Mouse (Mus musculus): ENCODE results near the gene Abr.

Gene Abr

GRCm38 (mm10) chr11:76459489-76459888 lies 162.6 kb downstream of the Abr start:
- DNase-seq (ENCODE audit: low read depth, low spot score): no peak

GRCm38 (mm10) chr11:76458730-76459129 lies 163.4 kb downstream of the Abr start:
- DNase-seq (ENCODE audit: low read depth, low spot score): no peak

DNA sequence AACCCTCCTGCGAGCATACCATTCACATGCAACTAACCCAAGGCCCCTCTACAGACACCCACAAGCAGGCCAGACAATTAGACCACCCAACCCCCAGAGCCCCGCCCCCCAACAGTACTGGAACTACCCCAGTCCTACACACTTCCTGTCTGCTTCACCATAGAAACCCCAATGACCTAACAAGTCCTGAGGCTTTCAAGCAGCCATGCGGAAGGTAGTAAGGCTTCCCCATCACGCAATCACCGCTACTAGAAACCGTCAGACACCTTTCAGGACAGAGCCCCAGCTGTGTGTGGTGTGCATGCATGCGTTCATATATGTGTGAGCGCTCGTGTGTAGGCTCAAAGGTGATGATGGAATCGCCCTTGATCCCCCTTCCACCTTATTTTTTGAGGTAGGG lies 165.2 kb downstream of the Abr start:
- no peak for DNase-seq (ENCODE audit: low read depth, low spot score)

DNA sequence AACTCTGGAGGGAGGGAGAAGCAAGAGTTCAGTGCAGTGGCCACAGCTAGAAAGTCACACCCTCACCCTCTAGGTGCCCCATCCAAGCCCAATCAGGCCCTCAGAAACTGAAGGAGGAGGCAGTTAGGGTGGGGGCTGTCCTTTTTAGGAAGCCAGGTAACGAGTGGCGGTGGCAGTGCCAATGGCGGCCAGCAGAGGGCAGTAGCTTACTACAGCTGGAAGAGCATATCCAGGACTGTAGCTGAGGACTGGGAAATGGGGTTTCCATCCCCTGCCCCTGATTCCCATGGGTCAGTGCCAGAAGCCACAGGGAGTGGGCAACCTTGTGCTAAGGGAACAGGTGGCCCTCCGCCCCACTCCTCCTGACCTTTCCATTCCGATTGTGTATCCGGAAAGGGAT lies 165.9 kb downstream of the Abr start:
- no peak for DNase-seq (ENCODE audit: low read depth, low spot score)

GRCm38 (mm10) chr11:76454492-76454891 lies 167.6 kb downstream of the Abr start:
- DNase-seq (ENCODE audit: low read depth, low spot score): no peak

GRCm38 (mm10) chr11:76450202-76450561 lies 171.9 kb downstream of the Abr start:
- DNase-seq (ENCODE audit: low read depth, low spot score): no peak

- DNase-seq (ENCODE audit: low read depth, low spot score): no peak
These were observed 172.5 kb downstream of the Abr start for GRCm38 (mm10) chr11:76449520-76450201.

- DNase-seq (ENCODE audit: low read depth, low spot score): peak; percentile 65
These were observed 175.9 kb downstream of the Abr start for GRCm38 (mm10) chr11:76446251-76446650.

DNA sequence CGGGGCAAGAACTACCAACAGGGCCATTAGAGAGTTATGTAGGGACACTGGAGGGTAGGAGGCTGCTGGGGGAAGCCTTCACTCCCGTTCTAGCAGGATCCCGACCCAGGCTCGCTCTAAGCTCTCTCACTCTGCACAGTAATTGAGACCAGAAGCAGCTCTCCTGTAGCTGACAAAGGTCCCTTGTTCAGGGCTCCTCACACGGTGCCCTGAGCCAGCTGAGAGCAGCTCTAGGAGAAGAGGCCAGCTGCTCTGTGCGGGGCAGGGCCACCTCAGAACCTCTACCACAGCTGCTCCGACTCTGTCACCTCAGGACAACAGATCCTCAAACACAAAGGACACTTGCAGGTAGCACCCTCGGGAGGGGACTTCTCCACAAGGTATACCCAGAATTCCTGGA lies 176.7 kb downstream of the Abr start:
- DNase-seq (ENCODE audit: low read depth, low spot score): no peak

DNA sequence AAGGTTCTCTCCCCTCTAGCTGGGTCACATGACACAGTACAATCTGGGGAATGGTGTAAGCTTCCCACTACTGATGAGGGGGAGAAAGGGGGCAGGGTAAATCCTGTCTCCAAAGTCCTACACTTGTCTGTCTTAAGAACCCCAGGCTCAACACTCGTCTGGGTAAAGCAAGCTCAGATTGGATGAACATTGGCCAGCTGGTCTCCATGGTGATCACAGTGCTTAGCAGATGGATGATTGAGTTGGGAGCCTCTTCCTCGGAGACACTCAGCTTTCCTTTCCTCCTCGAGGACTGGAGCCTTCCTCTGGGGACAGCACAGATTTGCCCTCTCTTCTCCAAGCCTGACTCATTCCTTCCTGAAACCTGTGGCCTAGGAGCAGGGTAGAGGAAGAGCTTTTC lies 182.4 kb downstream of the Abr start:
- DNase-seq (ENCODE audit: low read depth, low spot score): no peak

DNA sequence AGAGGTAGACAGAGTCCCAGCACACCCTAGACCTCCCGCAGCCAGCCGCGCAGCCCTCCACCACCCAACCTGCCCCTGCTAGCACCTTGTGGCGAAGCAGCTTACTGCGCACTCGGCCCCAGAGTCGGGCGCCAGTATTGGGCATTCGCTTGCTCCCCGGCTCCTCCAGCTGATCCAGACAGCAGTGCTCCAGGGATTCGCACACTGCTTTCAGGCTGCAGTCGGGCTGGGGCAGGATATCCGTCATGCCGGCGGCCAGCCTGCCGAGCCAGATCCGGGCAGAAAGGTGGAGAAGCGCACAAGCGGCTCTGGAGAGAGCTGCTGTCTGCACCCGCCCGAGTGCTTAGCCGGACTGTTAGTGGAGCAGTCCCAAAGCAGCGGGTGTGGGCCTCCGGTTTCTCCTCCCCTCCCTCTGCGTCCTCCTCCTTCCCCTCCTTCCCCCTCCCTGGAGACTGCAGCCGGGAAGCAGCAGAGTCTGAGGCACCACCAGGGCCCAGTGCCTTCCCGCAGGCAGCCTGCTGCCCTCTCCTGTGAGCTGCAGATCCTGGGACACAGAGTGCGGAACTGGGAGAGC lies 185.2 kb downstream of the Abr start:
- no peak for DNase-seq (ENCODE audit: low read depth, low spot score)

- DNase-seq (ENCODE audit: low read depth, low spot score): no peak
These were observed 186.1 kb downstream of the Abr start for GRCm38 (mm10) chr11:76436009-76436408.

DNA sequence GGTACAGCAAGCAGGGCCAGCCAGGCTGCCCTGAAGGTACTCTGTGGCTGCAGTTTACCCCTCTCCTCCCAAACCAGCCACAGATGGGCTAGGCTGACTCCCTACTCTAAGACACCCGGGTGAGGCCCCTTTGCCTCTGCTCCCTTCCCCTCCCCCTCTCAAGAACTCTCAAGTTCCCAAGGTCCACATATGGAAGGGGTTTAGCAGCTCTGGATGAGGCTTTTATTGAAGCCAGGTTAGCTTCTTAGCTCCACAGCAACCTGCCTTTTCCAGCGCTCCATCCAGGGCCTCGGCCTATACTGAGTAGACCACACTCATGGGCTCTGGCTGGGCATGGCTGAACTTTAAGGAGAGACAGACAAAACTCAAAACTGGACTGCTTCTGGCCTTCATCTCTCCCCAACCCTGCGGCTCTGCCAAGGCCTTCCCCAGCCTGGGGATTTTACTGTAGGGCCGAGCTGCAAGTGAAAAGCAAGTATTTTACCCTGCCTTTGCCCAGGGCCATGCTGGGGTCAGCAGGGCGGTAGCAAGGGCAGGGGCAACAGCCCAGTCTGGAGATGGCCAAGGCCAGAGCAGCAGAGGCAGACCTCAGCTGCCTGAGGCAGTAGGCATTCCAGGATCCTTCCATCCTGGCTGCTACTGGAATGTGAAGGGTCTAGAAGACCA lies 192.0 kb downstream of the Abr start:
- DNase-seq (ENCODE audit: low read depth, low spot score): no peak

DNA sequence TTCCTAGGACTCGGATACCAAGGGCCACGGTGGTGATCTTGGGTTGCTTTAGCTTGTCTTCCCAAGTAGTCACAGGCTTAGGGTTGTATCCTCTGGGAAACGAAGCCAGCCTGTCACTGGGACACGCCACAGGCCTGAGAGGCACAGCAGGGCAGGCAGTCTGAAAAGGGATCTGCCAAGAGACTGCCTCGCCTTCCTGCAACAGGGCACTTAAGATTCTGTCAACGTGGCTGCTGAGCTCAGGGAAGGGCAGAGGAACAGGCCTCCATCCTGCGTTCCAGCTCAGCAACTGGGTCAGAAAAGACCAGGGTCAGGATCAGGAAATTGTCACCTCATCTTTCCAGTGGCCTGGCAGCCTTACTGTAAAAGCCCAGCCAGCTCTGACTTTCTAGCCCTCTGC lies 192.6 kb downstream of the Abr start:
- no peak for DNase-seq (ENCODE audit: low read depth, low spot score)

- DNase-seq (ENCODE audit: low read depth, low spot score): no peak
These were observed 193.1 kb downstream of the Abr start for GRCm38 (mm10) chr11:76429046-76429445.

DNA sequence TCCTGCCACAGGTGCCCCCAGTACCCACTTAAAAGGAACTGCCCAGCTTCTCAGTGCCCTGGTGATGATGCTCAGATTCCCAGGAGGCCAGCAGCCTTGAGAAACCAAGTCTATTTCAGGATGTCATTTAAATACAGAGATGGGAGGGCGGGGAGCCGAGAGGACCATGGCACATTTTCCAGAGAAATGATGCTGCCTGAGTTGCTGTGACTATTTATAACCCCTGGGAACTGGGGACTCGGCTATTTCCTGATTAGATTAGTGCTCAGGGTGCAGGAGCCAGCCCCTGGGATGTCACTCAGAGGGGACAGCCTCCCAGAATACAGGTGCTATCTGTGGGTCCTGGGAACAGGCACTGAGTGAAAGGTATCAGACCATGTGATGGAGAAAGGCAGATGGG lies 194.3 kb downstream of the Abr start:
- DNase-seq (ENCODE audit: low read depth, low spot score): no peak

GRCm38 (mm10) chr11:76425749-76426148 lies 196.4 kb downstream of the Abr start:
- DNase-seq (ENCODE audit: low read depth, low spot score): no peak

DNA sequence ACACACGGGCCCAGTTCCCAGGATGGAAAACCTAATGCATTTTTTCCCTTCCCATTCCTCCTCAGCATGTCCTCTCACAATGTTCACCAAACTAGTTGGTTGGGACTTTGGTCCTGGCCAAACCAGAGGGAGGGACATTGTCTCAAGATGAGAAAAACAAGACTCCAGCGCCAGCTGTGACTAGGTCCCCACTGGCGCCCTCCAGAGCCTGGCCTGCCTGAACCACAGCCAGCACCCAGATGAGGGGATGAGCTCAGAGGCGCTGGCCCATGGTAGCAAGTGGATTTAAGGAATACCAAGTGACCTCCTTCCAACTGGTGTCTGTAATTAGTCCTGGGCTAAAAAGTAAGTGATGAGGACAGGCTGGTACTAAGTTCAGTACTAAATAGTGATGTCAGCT lies 201.2 kb downstream of the Abr start:
- no peak for DNase-seq (ENCODE audit: low read depth, low spot score)

DNA sequence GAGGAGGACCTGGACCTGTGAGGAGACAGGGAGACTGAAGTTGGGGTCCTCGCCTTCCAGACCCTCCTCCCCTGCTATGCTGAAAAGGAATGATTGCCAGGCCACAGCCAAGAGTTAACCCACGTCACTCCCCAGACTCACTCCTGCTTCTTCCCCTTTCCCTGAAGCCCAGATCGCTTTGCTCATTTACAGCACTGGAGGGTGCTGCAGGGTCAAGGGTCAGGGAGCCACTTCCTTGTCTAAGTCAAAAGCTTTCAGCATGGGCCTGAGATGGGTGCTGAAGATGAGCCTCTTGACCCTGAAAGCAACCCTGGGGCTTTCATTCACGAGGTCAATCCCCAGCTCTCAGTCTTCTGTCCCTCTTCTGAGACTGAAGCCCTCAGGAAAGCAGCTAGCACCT lies 202.9 kb downstream of the Abr start:
- DNase-seq (ENCODE audit: low read depth, low spot score): no peak

GRCm38 (mm10) chr11:76418423-76418822 lies 203.7 kb downstream of the Abr start:
- no peak for DNase-seq (ENCODE audit: low read depth, low spot score)

DNA sequence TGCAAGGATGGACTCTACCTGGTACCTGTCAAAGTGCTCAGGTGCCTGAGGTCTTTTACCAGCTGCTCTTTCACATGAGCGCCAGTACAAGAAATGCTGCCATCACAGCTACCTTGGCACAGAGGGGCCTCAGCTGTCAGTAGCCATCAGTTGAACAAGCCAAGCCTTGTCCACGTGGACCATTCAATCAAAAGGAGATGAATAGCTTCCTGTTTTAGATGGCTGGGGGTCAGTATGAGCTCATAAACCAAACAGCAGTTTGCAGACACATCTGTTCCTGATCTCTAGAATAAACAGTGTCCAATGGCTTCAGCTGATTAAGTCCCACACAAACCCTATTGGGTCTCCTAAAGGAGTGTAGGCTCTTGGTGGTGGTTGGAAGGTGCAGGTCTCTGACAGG lies 206.1 kb downstream of the Abr start:
- DNase-seq (ENCODE audit: low read depth, low spot score): no peak

DNA sequence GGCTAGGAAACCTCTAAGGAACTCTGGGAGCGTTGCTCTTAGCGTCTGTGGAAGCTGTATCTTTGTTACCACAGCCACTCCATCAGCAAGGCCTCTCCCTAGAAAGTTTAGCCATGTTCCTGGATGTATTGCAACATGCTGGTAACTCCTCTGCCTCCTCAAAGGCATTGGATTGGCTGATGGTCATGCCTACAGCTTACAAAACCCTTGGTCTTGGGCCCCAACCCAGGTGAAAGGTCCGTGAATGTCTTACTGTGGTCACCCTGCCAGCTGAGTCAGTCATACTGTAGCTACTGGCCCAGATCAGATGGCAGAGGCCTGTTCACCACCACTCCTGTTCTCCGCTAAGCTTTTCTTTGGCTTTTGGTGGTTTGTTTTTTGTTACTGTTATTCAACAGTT lies 207.1 kb downstream of the Abr start:
- DNase-seq (ENCODE audit: low read depth, low spot score): no peak

DNA sequence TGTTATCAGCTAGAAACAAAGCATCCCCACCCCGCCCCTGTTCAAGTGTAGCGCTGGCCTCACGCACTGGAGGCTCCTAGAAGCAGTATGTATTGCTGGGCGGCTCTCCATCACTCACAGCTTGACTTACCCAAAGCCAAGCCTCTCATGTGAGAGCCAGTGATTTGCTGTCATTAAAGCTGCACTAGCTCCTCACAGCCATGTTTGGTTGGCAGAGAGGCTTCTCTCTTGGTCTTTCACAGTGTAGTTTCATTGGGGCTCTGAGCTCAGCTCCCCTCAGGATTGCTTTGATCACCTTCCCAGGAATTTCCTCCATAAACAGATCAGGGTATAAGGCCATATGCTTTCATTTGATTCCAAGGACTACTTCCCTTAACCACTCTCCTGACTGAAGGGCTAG lies 208.9 kb downstream of the Abr start:
- no peak for DNase-seq (ENCODE audit: low read depth, low spot score)

All from retina, adult 2 months (tissue).